Mouse (Mus musculus) liver, postnatal 0 days (tissue): ENCODE data around the gene Nxpe4.

Experiments
- CTCF ChIP-seq: sonication (generic); IDR thresholded peaks from 2 replicates; pipeline ENCODE4 v1.5.1; 2016; ENCODE audit warnings: antibody characterized with exemption, low read depth
- EP300 ChIP-seq: IDR thresholded peaks from 2 replicates; pipeline ENCODE4 v1.6.1; 2016; ENCODE audit warnings: antibody characterized with exemption, low read depth, mild to moderate bottlenecking

GRCm38 (mm10) chr9:48354122-48354521, 192.3 kb downstream of the Nxpe4 start:
- TF ChIP-seq CTCF = no peak
- no peak for TF ChIP-seq EP300
